Mouse (Mus musculus) bone marrow, adult 2 months (tissue): Measurements from ENCODE around the gene Hmox2. TPM values are rescaled to one million over a fixed set of nuclear protein-coding genes. Genes with fewer than 3 reads are reported as not detected.
A peak's percentile ranks its signal among the peaks of the same experiment; 100 is the strongest.

Source experiments
- H3K27ac ChIP-seq: fragments of 200-500 bp; 2 replicates; pipeline ENCODE4 v1.5.1; 2012; ENCODE audit warnings: low read depth, mild to moderate bottlenecking, control low read depth, inconsistent platforms, low read length; ENCODE audit not compliant: control insufficient read depth, poor library complexity, insufficient read depth
- H3K4me1 ChIP-seq: fragments of 200-500 bp; 2 replicates; pipeline ENCODE4 v1.6.1; 2011; ENCODE audit warnings: low read length; ENCODE audit not compliant: control insufficient read depth, insufficient read depth
- H3K4me3 ChIP-seq: fragments of 200-500 bp; replicated peaks from 2 replicates; pipeline ENCODE3; 2011; ENCODE audit warnings: mild to moderate bottlenecking, low read depth, low read length, control low read depth; ENCODE audit not compliant: control insufficient read depth
- CTCF ChIP-seq: fragments of 200-500 bp; IDR thresholded peaks from 2 replicates; pipeline ENCODE4 v1.5.1; 2011; ENCODE audit warnings: low read length, control low read depth; ENCODE audit not compliant: control insufficient read depth, insufficient read depth
- POLR2A ChIP-seq: fragments of 200-500 bp; IDR thresholded peaks from 2 replicates; pipeline ENCODE4 v1.6.1; 2011; ENCODE audit warnings: low read depth, mild to moderate bottlenecking, control low read depth, low read length, borderline replicate concordance; ENCODE audit not compliant: control insufficient read depth
- WGBS: fragments of 180-500 bp; shearing (Covaris S2); methylation state at CpG from one replicate; pipeline ENCODE4 v1.1.7; 2018; 5-methylcytosine and 5-hydroxymethylcytosine counted together
- polyA plus RNA-seq: library from polyadenylated mRNA; stranded (reverse); fragments of >200 nt; gene quantifications from 2 replicates; pipeline ENCODE4 v1.2.4, GENCODE M21; 2011; ENCODE audit warnings: low replicate concordance; ENCODE audit not compliant: missing spikeins, insufficient read depth, insufficient read length

The Hmox2 gene
- polyA plus RNA-seq, 1 experiment = 31.1 TPM

DNA sequence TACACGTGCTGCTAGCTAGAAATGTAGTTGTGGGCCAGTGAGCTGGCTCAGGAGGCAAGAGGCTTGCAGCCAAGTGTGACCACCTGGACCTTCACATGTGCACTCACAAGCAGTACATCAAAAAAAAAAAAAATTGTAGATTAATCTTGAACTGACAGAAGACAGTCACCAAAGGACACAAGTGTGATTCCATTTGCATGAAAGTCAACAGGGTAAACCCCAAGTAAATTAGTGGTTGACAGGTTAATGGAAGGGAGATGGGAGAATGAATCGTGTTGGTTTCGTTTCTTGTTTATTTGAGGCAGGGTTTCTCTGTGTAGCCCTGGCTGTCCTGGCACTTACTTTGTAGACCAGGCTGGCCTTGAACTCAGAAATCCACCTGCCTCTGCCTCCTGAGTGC, 8.3 kb upstream of the Hmox2 start:
- Histone ChIP-seq H3K27ac (no peak overlapping the region), H3K4me3 (peak overlapping the region; percentile 21), H3K4me1 (peaks cover 1% of the 10 kb centered on the region)
- 38% methylated on average over 3 of the region's 3 CpGs for WGBS
- TF ChIP-seq POLR2A (no peak), CTCF (no peak)

DNA sequence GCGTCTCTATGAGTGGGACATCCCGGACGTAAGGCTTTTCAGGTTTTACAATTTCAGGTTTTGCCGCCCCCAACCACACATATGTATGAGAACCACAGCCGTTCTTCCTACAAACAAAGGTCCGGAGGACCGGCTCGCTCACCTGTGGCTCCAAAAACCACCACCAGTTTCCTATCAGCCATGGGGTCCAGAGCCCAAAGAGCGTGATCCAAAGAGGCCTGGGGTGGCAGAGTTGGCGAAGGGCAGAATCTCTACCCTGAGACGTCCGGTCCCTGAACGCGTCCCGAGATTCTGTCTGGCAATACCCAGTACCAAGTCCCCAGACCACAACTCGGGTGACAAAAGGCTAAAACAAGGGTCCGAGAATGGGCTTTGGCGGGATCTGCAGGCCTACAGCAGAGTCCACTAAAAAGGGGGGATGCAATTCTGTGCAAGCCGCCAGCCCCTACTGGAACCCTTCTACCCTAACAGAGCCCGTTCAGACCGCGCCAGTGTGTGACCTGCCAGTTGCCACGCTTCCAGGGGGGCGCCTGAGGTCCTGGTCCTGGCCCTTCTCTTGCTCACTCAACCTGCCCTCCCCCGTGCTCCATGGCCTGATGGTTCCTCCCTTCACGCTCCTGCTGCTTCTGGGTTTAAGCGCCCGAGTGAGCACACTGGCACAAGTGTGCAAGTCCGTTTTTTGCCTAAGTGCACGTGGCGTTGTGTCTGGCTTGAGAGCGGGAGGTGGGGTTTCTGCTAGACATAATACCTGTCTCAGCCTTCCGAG, 7.2 kb upstream of the Hmox2 start, which contains the start of gene Nmral1:
Gene Nmral1 (minus strand): TSS at position 604 of the 766 bp plus-strand sequence.
- peak; percentile 46; the same call in 1 of the 2 replicates for TF ChIP-seq POLR2A
- no peak for TF ChIP-seq CTCF
- Histone ChIP-seq H3K4me1 (peaks cover 6% of the 10 kb centered on the region), H3K27ac (peak within 1 kb of the TSS; percentile 63), H3K4me3 (peak within 1 kb of the TSS; percentile 92)
- 13% methylated on average over 33 of the region's 33 CpGs for WGBS

DNA sequence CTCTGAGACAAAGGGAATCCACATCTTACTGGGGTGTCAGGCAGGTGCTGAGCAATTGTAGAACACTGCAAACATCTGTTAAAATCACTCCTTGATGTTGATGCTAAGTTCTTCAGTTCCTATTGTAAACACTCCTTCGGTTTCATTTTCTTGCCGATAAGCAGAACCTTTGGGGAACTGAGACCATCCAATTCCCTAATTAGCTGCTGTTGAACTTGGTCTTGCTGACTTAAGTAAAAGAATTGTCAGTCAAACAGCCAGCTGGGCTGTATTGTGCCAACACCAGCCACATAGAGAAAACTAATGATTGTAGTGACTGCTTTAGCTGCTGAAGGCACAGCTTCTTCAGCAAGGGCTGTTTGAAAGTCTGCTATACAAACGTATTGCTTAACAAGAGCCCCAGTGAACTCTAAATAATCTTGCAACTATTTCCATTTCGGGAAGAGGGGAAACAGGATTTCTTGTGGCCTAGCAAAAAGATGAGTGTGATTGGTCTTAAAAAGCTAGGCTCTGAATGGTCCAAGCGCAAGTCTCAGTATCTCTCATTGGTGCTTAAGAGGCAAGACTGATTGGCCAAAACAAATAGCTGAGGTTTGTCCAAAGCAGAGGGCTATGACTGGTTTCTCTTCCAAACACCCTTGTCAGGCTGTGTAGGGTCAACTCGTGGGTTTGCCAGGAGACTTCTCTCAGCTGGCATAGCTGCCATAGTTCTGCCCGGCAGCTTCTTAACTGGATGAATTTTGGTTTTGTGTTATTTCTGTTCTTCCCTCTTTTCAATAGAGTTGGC, 3.8 kb upstream of the Hmox2 start:
- no peak for TF ChIP-seq CTCF
- no peak for TF ChIP-seq POLR2A
- Histone ChIP-seq H3K4me1 (peaks cover 8% of the 10 kb centered on the region), H3K4me3 (no peak overlapping the region), H3K27ac (peak overlapping the region; percentile 92)
- WGBS = 20% methylated on average over 7 of the region's 7 CpGs

DNA sequence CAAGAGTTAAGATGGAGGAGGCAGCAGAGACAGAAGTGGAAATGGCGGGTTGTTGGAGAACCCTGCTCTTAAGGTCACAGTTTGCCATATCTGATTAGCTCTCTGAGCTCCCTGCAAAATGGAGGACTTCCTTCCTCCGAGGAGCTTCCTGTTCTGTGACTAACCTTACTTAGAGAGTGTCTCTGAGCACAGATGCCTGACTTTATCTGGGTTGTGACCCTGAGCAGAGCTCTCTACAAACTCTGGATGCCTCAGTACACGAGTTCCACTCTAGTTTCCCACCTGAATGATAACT, 3.3 kb upstream of the Hmox2 start:
- Histone ChIP-seq H3K4me3 (no peak overlapping the region), H3K27ac (peak overlapping the region; percentile 92), H3K4me1 (peaks cover 8% of the 10 kb centered on the region)
- TF ChIP-seq POLR2A = no peak
- TF ChIP-seq CTCF = no peak
- WGBS = 17% methylated on average over 3 of the region's 3 CpGs

DNA sequence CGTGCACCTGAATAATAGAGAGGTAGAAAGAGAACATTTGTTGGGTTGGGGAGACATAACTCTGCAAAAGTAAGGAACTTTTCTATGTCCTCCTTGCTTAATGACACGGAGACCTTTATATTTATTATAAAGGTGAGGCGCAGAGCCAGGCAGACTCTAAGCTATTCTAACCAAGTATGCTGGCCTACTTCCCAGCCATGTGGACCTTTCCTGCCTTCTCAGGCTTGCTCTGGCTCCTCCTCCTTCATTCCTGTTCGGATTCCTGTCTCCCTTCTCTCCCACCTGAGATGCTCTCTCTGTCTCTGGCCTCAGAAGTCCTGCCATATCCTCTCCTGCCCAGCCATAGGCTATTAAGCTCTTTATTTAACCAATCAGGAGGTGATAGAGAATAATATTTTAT, 895 bp upstream of the Hmox2 start:
- WGBS = 84% methylated on average over 4 of the region's 4 CpGs
- Histone ChIP-seq H3K4me1 (peaks cover 10% of the 10 kb centered on the region), H3K27ac (no peak overlapping the region), H3K4me3 (no peak overlapping the region)
- TF ChIP-seq CTCF = no peak
- no peak for TF ChIP-seq POLR2A

DNA sequence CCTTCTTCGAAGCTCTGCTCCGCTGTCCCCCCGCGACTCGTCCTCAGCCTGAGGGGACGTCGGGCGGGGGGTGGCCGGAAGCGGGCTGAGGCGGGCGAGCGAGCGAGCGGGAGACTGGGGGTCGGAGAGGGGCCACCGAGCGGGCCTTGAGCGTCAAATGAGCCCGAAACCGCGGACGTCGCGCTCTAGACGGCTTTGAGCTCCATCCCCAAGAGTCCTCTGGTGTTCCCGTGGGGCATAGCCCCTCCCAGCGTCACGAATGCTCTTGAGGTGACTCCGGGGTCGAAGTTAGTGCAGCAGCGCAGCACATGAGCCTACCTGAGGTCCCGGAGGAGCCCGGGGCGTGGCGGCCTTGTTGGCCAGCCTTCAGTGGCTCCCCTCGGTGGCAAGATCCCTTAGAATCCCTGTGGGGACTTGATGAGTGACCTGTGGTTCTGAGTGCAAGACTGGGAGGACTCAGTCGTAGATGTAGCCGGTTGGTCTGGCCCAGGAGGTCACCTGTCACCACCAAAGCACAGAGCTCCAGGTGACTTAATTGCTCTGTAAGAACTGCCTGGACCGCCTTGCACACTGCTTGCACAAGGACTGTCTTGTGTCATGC, 467 bp downstream of the Hmox2 start:
- WGBS = under 1% methylated on average over 40 of the region's 40 CpGs
- Histone ChIP-seq H3K27ac (peak overlapping the region; percentile 91), H3K4me1 (peaks cover 10% of the 10 kb centered on the region), H3K4me3 (peak overlapping the region; percentile 93)
- TF ChIP-seq POLR2A (no peak), CTCF (no peak)

DNA sequence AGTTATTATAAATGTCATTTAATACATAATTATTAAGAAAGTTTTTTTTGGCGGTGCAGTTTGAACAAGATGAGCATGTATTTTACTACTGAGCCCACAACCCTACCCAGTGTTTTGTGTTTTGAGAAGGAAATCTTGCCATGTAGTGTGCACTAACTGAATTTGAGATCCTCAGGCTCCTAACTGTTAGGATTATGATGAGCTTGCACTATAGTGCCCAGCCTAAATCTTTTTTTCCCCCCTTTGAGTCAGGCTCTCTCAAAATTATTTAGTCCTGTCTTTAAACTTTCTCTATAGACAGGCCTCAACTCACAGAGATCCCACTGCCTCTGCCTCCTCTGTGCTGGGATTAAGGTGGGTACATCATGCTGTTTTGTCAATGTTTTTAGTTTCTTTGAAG, 1.4 kb downstream of the Hmox2 start:
- no peak overlapping the region for H3K4me3 ChIP-seq
- 68% methylated on average over 1 of the region's 1 CpGs for WGBS
- no peak overlapping the region for H3K27ac ChIP-seq
- H3K4me1 ChIP-seq = peaks cover 10% of the 10 kb centered on the region
- TF ChIP-seq CTCF = no peak
- no peak for TF ChIP-seq POLR2A

DNA sequence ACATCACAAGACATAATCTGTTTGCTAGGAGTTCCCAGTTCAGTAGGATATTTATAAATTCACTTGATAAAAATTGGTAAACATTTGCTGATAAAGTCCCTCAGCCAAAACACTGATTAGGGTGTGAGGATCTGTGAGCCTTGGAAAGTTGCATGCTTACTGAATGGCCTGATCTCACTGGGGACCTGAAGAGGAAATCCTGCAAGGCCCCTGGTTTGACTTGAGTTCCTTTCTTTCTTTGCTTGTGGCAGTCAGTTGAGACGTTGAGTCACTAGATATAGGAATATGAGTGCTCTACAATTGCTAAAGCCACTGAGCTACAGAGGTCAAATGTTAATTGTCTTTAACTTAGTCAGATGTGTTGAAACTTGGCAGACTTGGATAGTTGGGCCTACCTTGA, 1.8 kb downstream of the Hmox2 start:
- 0% methylated on average over 1 of the region's 1 CpGs for WGBS
- Histone ChIP-seq H3K4me1 (peaks cover 7% of the 10 kb centered on the region), H3K27ac (no peak overlapping the region), H3K4me3 (no peak overlapping the region)
- TF ChIP-seq POLR2A (no peak), CTCF (no peak)
